Mouse (Mus musculus) cerebellum, adult 2 months (tissue): ENCODE results near the gene Ttll7.

Source experiments
- CTCF ChIP-seq: fragments of 200-500 bp; IDR thresholded peaks from 2 replicates; pipeline ENCODE4 v1.5.1; 2011; ENCODE audit warnings: low read depth, mild to moderate bottlenecking, control low read depth, low read length, moderate library complexity, borderline replicate concordance; ENCODE audit not compliant: insufficient read depth
- POLR2A ChIP-seq: fragments of 200-500 bp; IDR thresholded peaks from 2 replicates; pipeline ENCODE4 v1.6.1; 2011; ENCODE audit warnings: low read length, control low read depth, borderline replicate concordance; ENCODE audit not compliant: insufficient read depth

DNA sequence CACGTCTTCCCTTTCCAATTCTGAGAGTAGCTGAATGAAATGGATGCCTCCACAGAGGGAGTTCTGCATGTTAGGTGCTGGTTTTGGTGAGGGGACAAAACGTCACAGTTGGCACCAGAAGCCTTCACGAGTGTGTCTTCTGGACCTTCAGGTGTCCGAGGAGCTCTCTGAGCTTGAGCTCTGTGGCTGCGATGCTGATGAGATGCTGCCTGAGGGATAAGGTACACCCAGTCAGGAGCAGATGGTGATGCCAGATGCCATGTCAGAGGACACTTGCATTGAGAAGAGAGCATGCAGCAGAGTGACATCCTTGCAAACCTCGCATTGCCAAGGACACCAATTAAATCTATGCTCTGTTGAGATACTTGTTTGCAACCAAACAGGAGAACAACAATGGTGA lies 164.3 kb downstream of the Ttll7 start:
- TF ChIP-seq POLR2A (no peak), CTCF (no peak)
